Mouse (Mus musculus): ENCODE data around the gene Meis1. TPM values are rescaled to one million over a fixed set of nuclear protein-coding genes. Genes with fewer than 3 reads are reported as not detected.

The Meis1 gene
- polyA plus RNA-seq, 1 experiment from 2014 or later, result 39.6 TPM

GRCm38 (mm10) chr11:19015731-19016461 lies 2.9 kb downstream of the Meis1 start:
- Histone ChIP-seq H3K27ac (ENCODE audit: low read length) (peak overlapping the region; percentile 85), H3K4me3 (ENCODE audit: low read depth, low read length) (peak overlapping the region; percentile 64), H3K4me1 (ENCODE audit: insufficient read depth, low read depth, low read length) (peaks cover under 1% of the 10 kb centered on the region; the same call in 1 of the 2 replicates), H3K36me3 (ENCODE audit: insufficient read depth, low read length) (no peaks in the 10 kb centered on the region), H3K27me3 (replicated peaks; ENCODE audit: insufficient read depth, low read length) (0 out of 2 replicates have a peak, but pooled peaks cover 11% of the 10 kb centered on the region), H3K4me2 (replicated peaks; ENCODE audit: low read depth, low read length) (peak overlapping the region; percentile 76), H3K9ac (replicated peaks; ENCODE audit: low read depth) (peak overlapping the region; percentile 86), H3K9me3 (ENCODE audit: low read length) (no peaks in the 10 kb centered on the region)
- WGBS, result 1% methylated on average over 37 of the region's 37 CpGs
- no peak for TF ChIP-seq EP300 (IDR thresholded peaks at IDR 0.05)
- no peak for TF ChIP-seq CTCF (IDR thresholded peaks at IDR 0.05)
- no peak for DNase-seq (ENCODE audit: low spot score)
- no peak for ATAC-seq

GRCm38 (mm10) chr11:19015381-19015730 lies 3.4 kb downstream of the Meis1 start:
- Histone ChIP-seq H3K27ac (ENCODE audit: low read length) (peak overlapping the region; percentile 85), H3K4me2 (replicated peaks; ENCODE audit: low read depth, low read length) (peak overlapping the region; percentile 76), H3K36me3 (ENCODE audit: insufficient read depth, low read length) (no peaks in the 10 kb centered on the region), H3K9ac (replicated peaks; ENCODE audit: low read depth) (peak overlapping the region; percentile 86), H3K4me3 (ENCODE audit: low read depth, low read length) (peak overlapping the region; percentile 64), H3K9me3 (ENCODE audit: low read length) (no peaks in the 10 kb centered on the region), H3K27me3 (replicated peaks; ENCODE audit: insufficient read depth, low read length) (0 out of 2 replicates have a peak, but pooled peaks cover 11% of the 10 kb centered on the region), H3K4me1 (ENCODE audit: insufficient read depth, low read depth, low read length) (no peaks in the 10 kb centered on the region)
- DNase-seq (ENCODE audit: low spot score) (no peak), ATAC-seq (no peak)
- no peak for TF ChIP-seq CTCF (IDR thresholded peaks at IDR 0.05)
- no peak for TF ChIP-seq EP300 (IDR thresholded peaks at IDR 0.05)
- WGBS, result 4% methylated on average over 5 of the region's 5 CpGs

GRCm38 (mm10) chr11:19014441-19015161 lies 4.2 kb downstream of the Meis1 start:
- no peak for DNase-seq (ENCODE audit: low spot score)
- Histone ChIP-seq H3K36me3 (ENCODE audit: insufficient read depth, low read length) (no peaks in the 10 kb centered on the region), H3K27me3 (replicated peaks; ENCODE audit: insufficient read depth, low read length) (0 out of 2 replicates have a peak, but pooled peaks cover 11% of the 10 kb centered on the region), H3K4me3 (ENCODE audit: low read depth, low read length) (peak overlapping the region; percentile 64), H3K4me2 (replicated peaks; ENCODE audit: low read depth, low read length) (peak overlapping the region; percentile 76), H3K9me3 (ENCODE audit: low read length) (no peaks in the 10 kb centered on the region), H3K9ac (replicated peaks; ENCODE audit: low read depth) (peak overlapping the region; percentile 86), H3K27ac (ENCODE audit: low read length) (peak overlapping the region; percentile 85), H3K4me1 (ENCODE audit: insufficient read depth, low read depth, low read length) (no peaks in the 10 kb centered on the region)
- 3% methylated on average over 35 of the region's 35 CpGs for WGBS
- TF ChIP-seq EP300 (IDR thresholded peaks at IDR 0.05) (no peak), CTCF (IDR thresholded peaks at IDR 0.05) (no peak)
- ATAC-seq, result no peak

- no peak for ATAC-seq
- H3K36me3 ChIP-seq (ENCODE audit: insufficient read depth, low read length), result no peaks in the 10 kb centered on the region
- peak overlapping the region; percentile 86 for H3K9ac ChIP-seq (replicated peaks; ENCODE audit: low read depth)
- no peaks in the 10 kb centered on the region for H3K9me3 ChIP-seq (ENCODE audit: low read length)
- 0 out of 2 replicates have a peak, but pooled peaks cover 11% of the 10 kb centered on the region for H3K27me3 ChIP-seq (replicated peaks; ENCODE audit: insufficient read depth, low read length)
- peak overlapping the region; percentile 76 for H3K4me2 ChIP-seq (replicated peaks; ENCODE audit: low read depth, low read length)
- H3K27ac ChIP-seq (ENCODE audit: low read length), result peak overlapping the region; percentile 85
- no peaks in the 10 kb centered on the region for H3K4me1 ChIP-seq (ENCODE audit: insufficient read depth, low read depth, low read length)
- H3K4me3 ChIP-seq (ENCODE audit: low read depth, low read length), result peak overlapping the region; percentile 64
- DNase-seq (ENCODE audit: low spot score), result no peak
- 11% methylated on average over 12 of the region's 12 CpGs for WGBS
- no peak for TF ChIP-seq EP300 (IDR thresholded peaks at IDR 0.05)
- no peak for TF ChIP-seq CTCF (IDR thresholded peaks at IDR 0.05)
Measured at GRCm38 (mm10) chr11:19014113-19014440, 4.7 kb downstream of the Meis1 start.

GRCm38 (mm10) chr11:19013141-19014112 lies 5.4 kb downstream of the Meis1 start:
- WGBS, result 21% methylated on average over 25 of the region's 25 CpGs
- ATAC-seq, result peak; percentile 32; the same call in 1 of the 2 replicates
- H3K4me2 ChIP-seq (replicated peaks; ENCODE audit: low read depth, low read length), result peak overlapping the region; percentile 76
- H3K27me3 ChIP-seq (replicated peaks; ENCODE audit: insufficient read depth, low read length), result 0 out of 2 replicates have a peak, but pooled peaks cover 11% of the 10 kb centered on the region
- H3K4me3 ChIP-seq (ENCODE audit: low read depth, low read length), result peak overlapping the region; percentile 64
- peak; percentile 60 for DNase-seq (ENCODE audit: low spot score)
- no peaks in the 10 kb centered on the region for H3K36me3 ChIP-seq (ENCODE audit: insufficient read depth, low read length)
- no peaks in the 10 kb centered on the region for H3K4me1 ChIP-seq (ENCODE audit: insufficient read depth, low read depth, low read length)
- H3K27ac ChIP-seq (ENCODE audit: low read length), result peak overlapping the region; percentile 85
- TF ChIP-seq EP300 (IDR thresholded peaks at IDR 0.05), result no peak
- TF ChIP-seq CTCF (IDR thresholded peaks at IDR 0.05), result no peak
- no peaks in the 10 kb centered on the region for H3K9me3 ChIP-seq (ENCODE audit: low read length)
- H3K9ac ChIP-seq (replicated peaks; ENCODE audit: low read depth), result peak overlapping the region; percentile 86

All from lung, postnatal 0 days (tissue).